In the genomic region with DNA sequence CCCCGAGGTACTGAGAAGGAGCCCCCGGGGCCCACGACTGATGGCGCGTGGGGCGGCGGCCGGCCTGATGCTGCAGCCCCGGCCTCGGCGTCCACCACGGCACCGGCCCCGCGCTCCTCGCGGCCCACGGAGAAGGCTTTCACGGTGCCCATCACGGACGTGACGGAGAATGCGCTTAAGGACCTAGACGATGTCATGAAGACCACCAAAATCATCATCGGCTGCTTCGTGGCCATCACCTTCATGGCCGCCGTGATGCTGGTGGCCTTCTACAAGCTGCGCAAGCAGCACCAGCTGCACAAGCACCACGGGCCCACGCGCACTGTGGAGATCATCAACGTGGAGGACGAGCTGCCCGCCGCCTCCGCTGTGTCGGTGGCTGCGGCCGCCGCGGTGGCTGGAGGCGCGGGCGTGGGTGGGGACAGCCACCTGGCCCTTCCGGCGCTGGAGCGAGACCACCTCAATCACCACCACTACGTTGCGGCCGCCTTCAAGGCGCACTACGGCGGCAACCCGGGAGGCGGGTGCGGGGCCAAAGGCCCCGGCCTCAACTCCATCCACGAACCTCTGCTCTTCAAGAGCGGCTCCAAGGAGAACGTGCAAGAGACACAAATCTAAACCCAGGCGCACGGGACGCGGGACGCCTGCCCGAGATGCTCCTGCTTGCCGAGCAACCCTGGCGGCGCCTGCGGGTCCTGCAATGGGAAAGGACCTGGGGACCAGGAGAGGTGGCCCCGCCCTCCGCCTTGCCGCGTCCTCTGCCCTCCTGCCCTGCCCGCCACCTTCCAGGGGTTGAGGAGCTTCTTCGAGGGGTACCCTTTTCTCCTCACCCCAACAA, we compare ENCODE assay signal across 8 mouse cellular contexts. TPM values are rescaled to one million over a fixed set of nuclear protein-coding genes. Genes with fewer than 3 reads are reported as not detected.
DNase-seq lines count a peak whose midpoint lies in the region; ATAC-seq and TF ChIP-seq lines count a peak whose summit lies in the region.

No protein-coding gene starts in this region.

- H3K27ac ChIP-seq in left cerebral cortex, adult 2 months: peak overlapping the region; percentile 76
- H3K27ac ChIP-seq in hindbrain, embryonic 16.5 days (ENCODE audit: low read depth, low read length): peak overlapping the region; percentile 56; the same call in 1 of the 2 replicates
- H3K27ac ChIP-seq in liver, adult 2 months (replicated peaks; ENCODE audit: insufficient read depth, low read depth, low read length): no peak overlapping the region
- no peak overlapping the region for H3K27ac ChIP-seq in stomach, embryonic 16.5 days (ENCODE audit: low read length)

- no peak for ATAC-seq in hindbrain, embryonic 16.5 days
- ATAC-seq in stomach, embryonic 16.5 days (ENCODE audit: insufficient read depth, low FRiP score): no peak

- no peaks in the 10 kb centered on the region for H3K9me3 ChIP-seq in hindbrain, embryonic 16.5 days (ENCODE audit: control insufficient read depth, low read length)
- H3K9me3 ChIP-seq in stomach, embryonic 16.5 days (replicated peaks; ENCODE audit: control insufficient read depth, low read length): no peaks in the 10 kb centered on the region

- 0 out of 2 replicates have a peak overlapping the region, but pooled peaks have one; percentile 32 for H3K9ac ChIP-seq in hindbrain, embryonic 16.5 days (ENCODE audit: low read depth, low read length)
- no peak overlapping the region for H3K9ac ChIP-seq in liver, adult 2 months (ENCODE audit: low read depth, low read length)
- no peak overlapping the region for H3K9ac ChIP-seq in stomach, embryonic 16.5 days (ENCODE audit: low read length)

- H3K27me3 ChIP-seq in hindbrain, embryonic 16.5 days (replicated peaks; ENCODE audit: control insufficient read depth, insufficient read depth, low read length): no peaks in the 10 kb centered on the region
- H3K27me3 ChIP-seq in liver, adult 2 months (ENCODE audit: control insufficient read depth, insufficient read depth, low read length): peaks cover 8% of the 10 kb centered on the region
- peaks cover 56% of the 10 kb centered on the region for H3K27me3 ChIP-seq in stomach, embryonic 16.5 days (ENCODE audit: control insufficient read depth, insufficient read depth, low read length)

- intact Hi-C loops in left cerebral cortex, adult 2 months (cut with DNase I): loop anchor here (2.0 kb wide), 1 partner anchor 20 kb away; no protein-coding TSS in a partner anchor
- intact Hi-C loops in left cerebral cortex, postnatal 25 days (cut with DNase I): loop anchor here (2.0 kb wide), 1 partner anchor 18 kb away; no protein-coding TSS in a partner anchor

- WGBS in hindbrain, embryonic 16.5 days: 23% methylated on average over 70 of the region's 77 CpGs
- WGBS in liver, adult 2 months: 12% methylated on average over 77 of the region's 77 CpGs
- WGBS in stomach, embryonic 16.5 days: 13% methylated on average over 70 of the region's 77 CpGs

- H3K79me2 ChIP-seq in liver, adult 2 months (ENCODE audit: control insufficient read depth, insufficient read depth, low read length): peaks cover 13% of the 10 kb centered on the region; the same call in 1 of the 2 replicates

- no peak overlapping the region for H3K4me2 ChIP-seq in hindbrain, embryonic 16.5 days (ENCODE audit: low read length)
- peak overlapping the region; percentile 36; the same call in 1 of the 2 replicates for H3K4me2 ChIP-seq in stomach, embryonic 16.5 days (ENCODE audit: low read depth, low read length)

- TF ChIP-seq CTCF in left cerebral cortex, adult 2 months (IDR thresholded peaks at IDR 0.05): peak; percentile 37
- peak; percentile 33; the same call in 1 of the 2 replicates for TF ChIP-seq CTCF in liver, adult 2 months (IDR thresholded peaks at IDR 0.05; ENCODE audit: low read depth, low read length)

- H3K4me3 ChIP-seq in left cerebral cortex, adult 2 months: no peak overlapping the region
- no peak overlapping the region for H3K4me3 ChIP-seq in hindbrain, embryonic 16.5 days (ENCODE audit: low read length)
- H3K4me3 ChIP-seq in liver, adult 2 months (ENCODE audit: insufficient read depth, low read depth, low read length): no peak overlapping the region
- peak overlapping the region; percentile 8 for H3K4me3 ChIP-seq in stomach, embryonic 16.5 days (replicated peaks; ENCODE audit: low read length)

- no peak for TF ChIP-seq POLR2A in liver, adult 2 months (IDR thresholded peaks at IDR 0.05; ENCODE audit: extremely low read depth, insufficient read depth, low read length)

- peak; percentile 56 to 59 for DNase-seq in left cerebral cortex, adult 2 months (ENCODE audit: extremely low spot score in 1 of 2, low spot score in 2 of 2)
- no peak for DNase-seq in left cerebral cortex, postnatal 25 days (ENCODE audit: low spot score in 2 of 2)
- DNase-seq in ZHBTc4 (ENCODE audit: low read depth, low spot score): peak; percentile 94
- DNase-seq in cerebellum, postnatal 4 days (ENCODE audit: low spot score in 2 of 2): peak; percentile 9 to 31
- DNase-seq in liver, adult 2 months (ENCODE audit: extremely low read depth, low read depth, low spot score): no peak
- no peak for DNase-seq in natural killer cell, adult 2 months (ENCODE audit: low spot score in 2 of 2)

- peaks cover 30% of the 10 kb centered on the region for H3K36me3 ChIP-seq in hindbrain, embryonic 16.5 days (ENCODE audit: control insufficient read depth, insufficient read depth, low read length)
- no peaks in the 10 kb centered on the region for H3K36me3 ChIP-seq in liver, adult 2 months (ENCODE audit: control insufficient read depth, insufficient read depth, low read length)
- no peaks in the 10 kb centered on the region for H3K36me3 ChIP-seq in stomach, embryonic 16.5 days (ENCODE audit: control insufficient read depth, insufficient read depth, low read length)

- peaks cover 32% of the 10 kb centered on the region for H3K4me1 ChIP-seq in hindbrain, embryonic 16.5 days (ENCODE audit: control insufficient read depth, insufficient read depth, low read depth, low read length)
- peaks cover 9% of the 10 kb centered on the region for H3K4me1 ChIP-seq in liver, adult 2 months (ENCODE audit: control insufficient read depth, insufficient read depth, low read length)
- H3K4me1 ChIP-seq in stomach, embryonic 16.5 days (ENCODE audit: control insufficient read depth, insufficient read depth, low read length): no peaks in the 10 kb centered on the region

RNA-seq across cellular contexts. Expression of a gene that starts 2.8 kb away (rescaled TPM):
- total RNA-seq in left cerebral cortex, adult 2 months (2021): 10 to 100 TPM in 1 of 2 experiments, 1 to 10 TPM in 1; 9.8 to 10.0 TPM
- 10 to 100 TPM in 1 of 2 experiments, 1 to 10 TPM in 1; 9.6 to 10.1 TPM for total RNA-seq in left cerebral cortex, postnatal 25 days (2021)
- polyA plus RNA-seq in hindbrain, embryonic 16.5 days (2015; fragmentation: Nextera tagmentation; extraction: Ambion mirVana): 3.1 and 3.9 TPM in 2 replicates
- 146 and 158 TPM in 2 replicates for total RNA-seq in liver, adult 2 months (2014; rRNA removed)
- 537 and 608 TPM in 2 replicates for polyA plus RNA-seq in liver, adult 2 months (2012; rRNA removed)
- 0.72 and 0.87 TPM in 2 replicates for polyA plus RNA-seq in stomach, embryonic 16.5 days (2015; fragmentation: Nextera tagmentation; extraction: Ambion mirVana)

RNA-seq across cellular contexts. Expression of a gene that starts 5.3 kb away (rescaled TPM):
- 10 to 100 TPM; 72.3 to 86.6 TPM for total RNA-seq in left cerebral cortex, adult 2 months (2021)
- 10 to 100 TPM; 73.6 to 86.0 TPM for total RNA-seq in left cerebral cortex, postnatal 25 days (2021)
- polyA plus RNA-seq in hindbrain, embryonic 16.5 days (2015; fragmentation: Nextera tagmentation; extraction: Ambion mirVana): 42.5 and 46.2 TPM in 2 replicates
- 25.5 and 27.1 TPM in 2 replicates for total RNA-seq in liver, adult 2 months (2014; rRNA removed)
- 99.7 and 206 TPM in 2 replicates for polyA plus RNA-seq in liver, adult 2 months (2012; rRNA removed)
- polyA plus RNA-seq in stomach, embryonic 16.5 days (2015; fragmentation: Nextera tagmentation; extraction: Ambion mirVana): 88.0 and 102 TPM in 2 replicates

RNA-seq across cellular contexts. Expression of a gene that starts 33.6 kb away (rescaled TPM):
- 100 to 1,000 TPM; 278 to 294 TPM for total RNA-seq in left cerebral cortex, adult 2 months (2021)
- 100 to 1,000 TPM; 268 to 278 TPM for total RNA-seq in left cerebral cortex, postnatal 25 days (2021)
- polyA plus RNA-seq in hindbrain, embryonic 16.5 days (2015; fragmentation: Nextera tagmentation; extraction: Ambion mirVana): 12.4 and 12.6 TPM in 2 replicates
- 0.07 TPM in 1 of 2 replicates, not detected in the other for total RNA-seq in liver, adult 2 months (2014; rRNA removed)
- polyA plus RNA-seq in liver, adult 2 months (2012; rRNA removed): not detected in 2 replicates
- polyA plus RNA-seq in stomach, embryonic 16.5 days (2015; fragmentation: Nextera tagmentation; extraction: Ambion mirVana): 0.31 and 0.52 TPM in 2 replicates

RNA-seq across cellular contexts. Expression of a gene that starts 33.9 kb away (rescaled TPM):
- total RNA-seq in left cerebral cortex, adult 2 months (2021): 100 to 1,000 TPM; 192 to 201 TPM
- total RNA-seq in left cerebral cortex, postnatal 25 days (2021): 100 to 1,000 TPM; 165 to 173 TPM
- 145 and 150 TPM in 2 replicates for polyA plus RNA-seq in hindbrain, embryonic 16.5 days (2015; fragmentation: Nextera tagmentation; extraction: Ambion mirVana)
- 29.7 and 40.5 TPM in 2 replicates for total RNA-seq in liver, adult 2 months (2014; rRNA removed)
- polyA plus RNA-seq in liver, adult 2 months (2012; rRNA removed): 227 and 287 TPM in 2 replicates
- 69.9 and 80.7 TPM in 2 replicates for polyA plus RNA-seq in stomach, embryonic 16.5 days (2015; fragmentation: Nextera tagmentation; extraction: Ambion mirVana)

RNA-seq across cellular contexts. Expression of a gene that starts 33.9 kb away (rescaled TPM):
- 10 to 100 TPM; 15.5 to 21.0 TPM for total RNA-seq in left cerebral cortex, adult 2 months (2021)
- 10 to 100 TPM; 17.4 to 18.9 TPM for total RNA-seq in left cerebral cortex, postnatal 25 days (2021)
- 20.4 and 23.7 TPM in 2 replicates for polyA plus RNA-seq in hindbrain, embryonic 16.5 days (2015; fragmentation: Nextera tagmentation; extraction: Ambion mirVana)
- total RNA-seq in liver, adult 2 months (2014; rRNA removed): 1.7 and 1.8 TPM in 2 replicates
- polyA plus RNA-seq in liver, adult 2 months (2012; rRNA removed): 4.1 and 4.7 TPM in 2 replicates
- 7.0 and 8.2 TPM in 2 replicates for polyA plus RNA-seq in stomach, embryonic 16.5 days (2015; fragmentation: Nextera tagmentation; extraction: Ambion mirVana)

Comparison
In these comparisons a context has a peak if more than half of its experiments do, and no peak if none do; other contexts are left out.
1. DNase-seq: peak in left cerebral cortex, adult 2 months (2 of 2), ZHBTc4 (single experiment) and cerebellum, postnatal 4 days (2 of 2); none in left cerebral cortex, postnatal 25 days (0 of 2), liver, adult 2 months (single experiment) and natural killer cell, adult 2 months (0 of 2).
2. H3K27ac ChIP-seq: peak in left cerebral cortex, adult 2 months (single experiment) and hindbrain, embryonic 16.5 days (single experiment); none in liver, adult 2 months (single experiment) and stomach, embryonic 16.5 days (single experiment).
3. RNA of a gene that starts 2.8 kb away (total RNA-seq): 146 to 158 TPM in liver, adult 2 months; 9.6 to 10.1 TPM in left cerebral cortex, postnatal 25 days and 9.8 to 10.0 TPM in left cerebral cortex, adult 2 months; every median in the first group is over 10 times any median in the second.
4. RNA of a gene that starts 33.6 kb away (total RNA-seq): 278 to 294 TPM in left cerebral cortex, adult 2 months and 268 to 278 TPM in left cerebral cortex, postnatal 25 days; 0.07 TPM in liver, adult 2 months; every median in the first group is over 100 times any median in the second.